Mouse (Mus musculus): ENCODE results near the gene Nup210l.

DNA sequence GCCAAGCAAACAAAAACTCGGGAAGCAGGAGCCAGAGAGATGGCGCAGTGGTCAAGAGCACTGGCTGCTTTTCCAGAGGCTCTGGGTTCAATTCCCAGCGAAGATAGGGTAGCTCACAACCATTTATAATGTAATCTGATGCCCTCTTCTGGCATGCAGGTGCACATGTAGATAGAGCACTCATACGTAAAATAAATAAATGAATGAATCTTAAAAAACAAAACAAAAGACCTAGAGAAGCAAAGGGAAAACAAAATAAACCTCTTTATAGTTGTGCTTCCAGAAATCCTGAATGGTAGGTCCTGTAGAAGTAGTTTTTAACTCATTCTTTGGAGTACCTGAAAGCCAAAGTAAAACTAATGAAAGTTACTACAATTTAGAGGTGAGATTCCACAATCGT is 25.7 kb upstream of the Nup210l start:
- TF ChIP-seq POLR2AphosphoS2 (IDR thresholded peaks at IDR 0.05; ENCODE audit: insufficient read length, low read depth) (no peak), POLR2A (IDR thresholded peaks at IDR 0.05; ENCODE audit: insufficient read length, low read depth) (no peak), USF1 (IDR thresholded peaks at IDR 0.05; ENCODE audit: low read depth) (no peak), CEBPB (IDR thresholded peaks at IDR 0.05; ENCODE audit: insufficient read depth, poor library complexity, severe bottlenecking) (no peak), MAX (IDR thresholded peaks at IDR 0.05; ENCODE audit: low read depth) (no peak), MYOD1 (IDR thresholded peaks at IDR 0.05; ENCODE audit: control insufficient read depth in 1 of 3, insufficient read length in 2 of 3, low read depth in 2 of 3) (no peak), REST (IDR thresholded peaks at IDR 0.05; ENCODE audit: insufficient read depth, insufficient read length) (no peak), TCF12 (IDR thresholded peaks at IDR 0.05; ENCODE audit: insufficient read depth, poor library complexity, severe bottlenecking) (no peak), MYOG (IDR thresholded peaks at IDR 0.05; ENCODE audit: control insufficient read depth in 1 of 3, insufficient read depth in 1 of 3, insufficient read length in 2 of 3, low read depth in 2 of 3) (no peak), E2F4 (IDR thresholded peaks at IDR 0.05; ENCODE audit: insufficient read depth) (no peak)

All from myocyte (in vitro differentiated cells).